Mouse (Mus musculus): ENCODE measurements around the gene Slc23a2.

The Slc23a2 gene

DNA sequence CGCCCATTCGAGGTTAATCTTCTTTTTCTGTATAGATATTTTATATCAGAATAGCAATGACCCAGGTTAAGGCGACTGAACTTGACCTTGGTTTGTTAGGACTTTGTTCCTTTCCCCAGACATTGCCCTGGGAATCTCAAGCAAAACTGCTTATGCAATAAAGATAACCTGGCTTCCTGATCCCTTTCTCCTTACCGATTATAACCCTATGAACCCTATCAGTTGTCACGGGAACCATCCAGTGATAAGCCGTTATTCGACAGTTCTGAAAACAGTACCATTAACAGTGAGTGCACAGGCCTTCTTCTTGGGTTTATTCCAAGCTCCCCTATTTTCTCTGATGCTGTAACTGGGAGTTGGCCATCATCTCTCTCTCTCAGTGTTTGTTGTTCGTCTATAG is 27.0 kb upstream of the Slc23a2 start:
- H3K4me1 ChIP-seq (replicated peaks; ENCODE audit: low read depth, low read length) = no peaks in the 10 kb centered on the region; the same call in 1 of the 2 replicates
- no peaks in the 10 kb centered on the region for H3K27me3 ChIP-seq (ENCODE audit: insufficient read depth, low read length)
- no peaks in the 10 kb centered on the region for H3K36me3 ChIP-seq (ENCODE audit: insufficient read depth, low read length)
- TF ChIP-seq NANOG (IDR thresholded peaks at IDR 0.05; ENCODE audit: borderline replicate concordance, low read length) = no peak
- no peak for TF ChIP-seq CTCF (conservative IDR thresholded peaks at IDR 0.05; ENCODE audit: low read length)
- no peak for TF ChIP-seq POU5F1 (IDR thresholded peaks at IDR 0.05; ENCODE audit: borderline replicate concordance, low read length)
- no peaks in the 10 kb centered on the region for H3K9me3 ChIP-seq (ENCODE audit: low read length)
- H3K4me3 ChIP-seq (replicated peaks; ENCODE audit: low read length) = no peak overlapping the region

DNA sequence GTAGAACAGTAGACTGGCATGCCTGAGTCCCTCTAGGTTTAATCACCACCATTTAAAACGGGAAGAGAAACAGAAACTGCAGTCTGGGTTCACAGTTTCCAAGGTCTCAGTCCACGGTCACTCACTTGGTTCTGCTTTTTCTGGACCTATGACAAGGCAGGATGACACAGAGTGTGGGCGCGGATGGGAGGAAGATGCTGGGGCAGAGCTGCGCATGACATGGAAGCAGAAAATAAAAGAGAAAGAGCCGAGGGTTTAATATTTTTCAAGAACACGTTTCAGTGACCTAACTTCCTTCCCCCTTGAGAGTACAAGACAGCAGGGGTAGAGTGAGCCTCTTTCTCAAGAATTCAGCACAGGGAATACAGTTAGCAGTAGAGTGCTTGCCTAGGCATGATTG is 24.2 kb upstream of the Slc23a2 start:
- no peak for TF ChIP-seq POU5F1 (IDR thresholded peaks at IDR 0.05; ENCODE audit: borderline replicate concordance, low read length)
- TF ChIP-seq NANOG (IDR thresholded peaks at IDR 0.05; ENCODE audit: borderline replicate concordance, low read length) = no peak
- no peak for TF ChIP-seq CTCF (conservative IDR thresholded peaks at IDR 0.05; ENCODE audit: low read length)
- no peaks in the 10 kb centered on the region for H3K4me1 ChIP-seq (replicated peaks; ENCODE audit: low read depth, low read length)

DNA sequence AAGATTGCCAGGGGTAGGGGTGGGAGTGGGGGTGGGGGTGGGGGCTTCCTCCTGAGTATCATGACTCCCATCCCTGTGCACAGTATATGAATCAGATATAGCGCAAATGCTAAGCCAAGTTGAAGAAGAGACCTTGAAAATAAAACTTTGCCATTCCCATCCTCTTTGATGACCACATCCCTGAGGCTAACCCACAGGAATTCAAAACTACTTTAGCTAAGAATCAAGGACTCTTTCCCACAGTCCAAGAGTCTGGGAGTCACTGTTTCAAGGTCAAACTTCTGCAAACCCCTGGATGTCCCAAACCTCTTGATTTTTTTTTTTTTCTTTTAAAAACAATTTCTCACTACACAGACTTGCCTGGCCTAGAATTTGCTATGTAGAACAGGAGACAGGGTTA is 18.7 kb upstream of the Slc23a2 start:
- no peak overlapping the region for H3K4me3 ChIP-seq (replicated peaks; ENCODE audit: low read length)
- no peak for TF ChIP-seq NANOG (IDR thresholded peaks at IDR 0.05; ENCODE audit: borderline replicate concordance, low read length)
- TF ChIP-seq CTCF (conservative IDR thresholded peaks at IDR 0.05; ENCODE audit: low read length) = no peak
- TF ChIP-seq POU5F1 (IDR thresholded peaks at IDR 0.05; ENCODE audit: borderline replicate concordance, low read length) = no peak
- H3K9me3 ChIP-seq (ENCODE audit: low read length) = 0 out of 2 replicates have a peak, but pooled peaks cover 6% of the 10 kb centered on the region
- no peaks in the 10 kb centered on the region for H3K4me1 ChIP-seq (replicated peaks; ENCODE audit: low read depth, low read length)
- H3K36me3 ChIP-seq (ENCODE audit: insufficient read depth, low read length) = no peaks in the 10 kb centered on the region
- H3K27me3 ChIP-seq (ENCODE audit: insufficient read depth, low read length) = peaks cover 3% of the 10 kb centered on the region; the same call in 1 of the 2 replicates

More for the DNA sequence above, 24.2 kb upstream of the Slc23a2 start:
- no peaks in the 10 kb centered on the region for H3K27me3 ChIP-seq (ENCODE audit: insufficient read depth, low read length)
- no peaks in the 10 kb centered on the region for H3K9me3 ChIP-seq (ENCODE audit: low read length)
- no peaks in the 10 kb centered on the region for H3K36me3 ChIP-seq (ENCODE audit: insufficient read depth, low read length)
- no peak overlapping the region for H3K4me3 ChIP-seq (replicated peaks; ENCODE audit: low read length)

DNA sequence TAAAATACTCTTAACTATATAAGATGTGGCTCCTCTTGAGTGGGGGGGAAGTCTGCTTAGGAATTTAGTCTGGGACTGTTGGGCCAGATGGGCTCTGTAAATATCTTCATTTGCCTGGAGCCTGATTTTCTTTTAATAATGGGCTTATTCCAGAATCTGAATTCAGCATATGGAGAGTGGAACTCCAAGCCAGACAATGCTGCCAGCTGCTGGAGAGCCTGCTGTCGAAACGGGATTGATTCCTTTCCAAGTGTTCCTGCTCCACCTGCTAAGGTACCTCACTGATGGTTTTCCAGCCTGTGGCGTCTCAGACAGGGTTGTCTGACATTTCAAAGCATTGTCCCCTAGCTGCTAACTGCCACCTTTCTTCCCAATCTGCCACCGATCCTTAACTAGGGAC is 12.6 kb upstream of the Slc23a2 start:
- H3K4me3 ChIP-seq (replicated peaks; ENCODE audit: low read length) = no peak overlapping the region
- H3K27me3 ChIP-seq (ENCODE audit: insufficient read depth, low read length) = no peaks in the 10 kb centered on the region
- H3K36me3 ChIP-seq (ENCODE audit: insufficient read depth, low read length) = no peaks in the 10 kb centered on the region
- TF ChIP-seq CTCF (conservative IDR thresholded peaks at IDR 0.05; ENCODE audit: low read length) (no peak), NANOG (IDR thresholded peaks at IDR 0.05; ENCODE audit: borderline replicate concordance, low read length) (no peak), POU5F1 (IDR thresholded peaks at IDR 0.05; ENCODE audit: borderline replicate concordance, low read length) (no peak)
- H3K4me1 ChIP-seq (replicated peaks; ENCODE audit: low read depth, low read length) = peaks cover 6% of the 10 kb centered on the region
- H3K9me3 ChIP-seq (ENCODE audit: low read length) = 0 out of 2 replicates have a peak, but pooled peaks cover 6% of the 10 kb centered on the region

DNA sequence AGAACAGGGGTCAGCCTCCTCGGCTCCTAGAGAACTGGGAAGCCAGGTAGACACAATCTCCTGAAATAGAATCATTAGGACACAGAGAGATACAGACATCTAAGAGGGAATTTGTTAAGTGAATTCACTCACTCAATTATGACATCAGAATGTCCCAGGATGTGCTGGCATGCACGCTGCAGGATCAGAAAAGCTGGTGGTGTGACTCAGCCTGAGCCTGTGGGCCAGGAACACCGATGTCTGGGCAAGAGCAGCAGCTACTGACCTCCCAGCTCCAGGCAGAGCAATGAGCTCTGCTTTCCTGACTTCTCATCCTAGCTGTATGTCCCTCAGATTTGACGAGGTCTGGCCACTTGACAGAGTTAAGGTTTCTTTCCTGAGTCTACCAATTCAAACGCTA is 7.8 kb upstream of the Slc23a2 start:
- no peaks in the 10 kb centered on the region for H3K36me3 ChIP-seq (ENCODE audit: insufficient read depth, low read length)
- TF ChIP-seq NANOG (IDR thresholded peaks at IDR 0.05; ENCODE audit: borderline replicate concordance, low read length) (no peak), CTCF (conservative IDR thresholded peaks at IDR 0.05; ENCODE audit: low read length) (no peak), POU5F1 (IDR thresholded peaks at IDR 0.05; ENCODE audit: borderline replicate concordance, low read length) (no peak)
- peaks cover 24% of the 10 kb centered on the region for H3K4me1 ChIP-seq (replicated peaks; ENCODE audit: low read depth, low read length)
- H3K27me3 ChIP-seq (ENCODE audit: insufficient read depth, low read length) = no peaks in the 10 kb centered on the region
- no peaks in the 10 kb centered on the region for H3K9me3 ChIP-seq (ENCODE audit: low read length)
- no peak overlapping the region for H3K4me3 ChIP-seq (replicated peaks; ENCODE audit: low read length)

DNA sequence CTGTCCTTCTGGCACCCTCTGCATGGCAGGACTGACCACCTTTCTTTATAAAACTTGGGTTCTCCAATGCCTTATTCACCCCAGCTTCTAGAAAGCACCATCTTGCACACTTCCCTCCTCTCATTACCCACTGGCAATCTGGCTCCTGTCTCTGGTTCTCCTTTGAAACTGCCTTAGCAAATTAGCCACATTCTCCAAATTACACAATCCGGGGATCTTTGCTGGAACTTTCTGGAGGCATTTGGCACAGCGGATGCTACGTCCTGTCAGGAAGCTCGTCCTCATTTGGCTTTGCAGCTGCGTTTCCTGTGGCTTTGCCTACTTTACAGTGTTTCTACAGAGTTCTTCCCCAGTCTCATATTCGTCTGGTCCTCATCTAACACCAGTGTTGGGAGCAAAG is 6.7 kb upstream of the Slc23a2 start:
- peaks cover 35% of the 10 kb centered on the region for H3K4me1 ChIP-seq (replicated peaks; ENCODE audit: low read depth, low read length)
- H3K36me3 ChIP-seq (ENCODE audit: insufficient read depth, low read length) = no peaks in the 10 kb centered on the region
- TF ChIP-seq CTCF (conservative IDR thresholded peaks at IDR 0.05; ENCODE audit: low read length) (no peak), POU5F1 (IDR thresholded peaks at IDR 0.05; ENCODE audit: borderline replicate concordance, low read length) (no peak), NANOG (IDR thresholded peaks at IDR 0.05; ENCODE audit: borderline replicate concordance, low read length) (no peak)
- H3K4me3 ChIP-seq (replicated peaks; ENCODE audit: low read length) = no peak overlapping the region
- no peaks in the 10 kb centered on the region for H3K27me3 ChIP-seq (ENCODE audit: insufficient read depth, low read length)
- no peaks in the 10 kb centered on the region for H3K9me3 ChIP-seq (ENCODE audit: low read length)

DNA sequence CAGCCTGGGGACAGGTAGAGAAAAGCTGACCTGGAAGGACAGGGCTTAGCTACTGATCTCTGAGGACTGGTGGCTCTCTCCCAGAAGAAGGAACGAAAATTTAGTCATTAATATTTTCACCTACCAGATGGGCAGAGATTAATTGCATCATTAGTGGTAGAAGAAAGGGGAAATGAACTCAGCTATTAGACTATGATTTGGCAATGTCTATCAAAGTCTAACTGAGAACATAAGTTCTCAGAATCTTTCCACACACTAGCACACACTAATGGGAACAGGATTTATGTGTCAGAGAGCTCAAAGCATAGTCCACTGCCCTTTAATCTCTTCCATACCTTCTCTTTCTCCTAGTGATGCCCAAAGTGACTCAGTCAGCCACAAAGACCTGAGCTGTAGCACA is 6.0 kb upstream of the Slc23a2 start:
- H3K27me3 ChIP-seq (ENCODE audit: insufficient read depth, low read length) = no peaks in the 10 kb centered on the region
- TF ChIP-seq NANOG (IDR thresholded peaks at IDR 0.05; ENCODE audit: borderline replicate concordance, low read length) (no peak), POU5F1 (IDR thresholded peaks at IDR 0.05; ENCODE audit: borderline replicate concordance, low read length) (no peak), CTCF (conservative IDR thresholded peaks at IDR 0.05; ENCODE audit: low read length) (no peak)

DNA sequence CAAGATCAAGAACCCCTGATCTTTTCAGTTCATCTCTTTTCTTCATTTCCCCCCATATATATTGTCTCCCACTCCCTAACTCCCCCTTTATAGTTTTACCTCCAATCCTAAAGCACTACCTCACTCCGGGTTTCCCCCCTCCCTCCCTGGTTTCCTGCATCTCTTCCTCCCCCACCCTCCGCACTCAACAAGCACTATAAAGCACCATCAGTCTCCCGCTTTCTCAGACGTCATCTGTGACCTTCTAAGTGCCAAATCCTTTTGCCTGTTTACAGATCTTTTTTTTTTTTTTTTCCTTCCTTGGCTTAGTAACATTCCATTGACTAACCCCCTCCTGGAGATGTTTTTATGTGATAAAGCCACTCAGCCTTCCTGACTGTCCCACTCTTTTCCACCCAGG is 1.6 kb upstream of the Slc23a2 start:
- Histone ChIP-seq H3K27me3 (ENCODE audit: insufficient read depth, low read length) (0 out of 2 replicates have a peak, but pooled peaks cover 8% of the 10 kb centered on the region), H3K4me1 (replicated peaks; ENCODE audit: low read depth, low read length) (peaks cover 60% of the 10 kb centered on the region), H3K9me3 (ENCODE audit: low read length) (no peaks in the 10 kb centered on the region), H3K4me3 (replicated peaks; ENCODE audit: low read length) (no peak overlapping the region), H3K36me3 (ENCODE audit: insufficient read depth, low read length) (peaks cover 6% of the 10 kb centered on the region; the same call in 1 of the 2 replicates)
- no peak for TF ChIP-seq POU5F1 (IDR thresholded peaks at IDR 0.05; ENCODE audit: borderline replicate concordance, low read length)
- no peak for TF ChIP-seq NANOG (IDR thresholded peaks at IDR 0.05; ENCODE audit: borderline replicate concordance, low read length)
- TF ChIP-seq CTCF (conservative IDR thresholded peaks at IDR 0.05; ENCODE audit: low read length) = no peak

More for the DNA sequence above, 6.0 kb upstream of the Slc23a2 start:
- H3K36me3 ChIP-seq (ENCODE audit: insufficient read depth, low read length) = no peaks in the 10 kb centered on the region
- H3K9me3 ChIP-seq (ENCODE audit: low read length) = no peaks in the 10 kb centered on the region
- H3K4me1 ChIP-seq (replicated peaks; ENCODE audit: low read depth, low read length) = peaks cover 41% of the 10 kb centered on the region
- H3K4me3 ChIP-seq (replicated peaks; ENCODE audit: low read length) = no peak overlapping the region

Data from E14TG2a.4 (cell line).